Mouse (Mus musculus) heart, adult 11 months (tissue): ENCODE measurements around the gene Anxa11.
A peak's percentile ranks its signal among the peaks of the same experiment; 100 is the strongest.
"Not testable (repeated sequence)": the region's sequence is repeated elsewhere in the genome, so short reads cannot be mapped to it uniquely, and the experiment has no call there.

Experiments
- DNase-seq: peaks from one replicate; pipeline ENCODE4 v3.0.0; 2022

Anxa11 gene

DNA sequence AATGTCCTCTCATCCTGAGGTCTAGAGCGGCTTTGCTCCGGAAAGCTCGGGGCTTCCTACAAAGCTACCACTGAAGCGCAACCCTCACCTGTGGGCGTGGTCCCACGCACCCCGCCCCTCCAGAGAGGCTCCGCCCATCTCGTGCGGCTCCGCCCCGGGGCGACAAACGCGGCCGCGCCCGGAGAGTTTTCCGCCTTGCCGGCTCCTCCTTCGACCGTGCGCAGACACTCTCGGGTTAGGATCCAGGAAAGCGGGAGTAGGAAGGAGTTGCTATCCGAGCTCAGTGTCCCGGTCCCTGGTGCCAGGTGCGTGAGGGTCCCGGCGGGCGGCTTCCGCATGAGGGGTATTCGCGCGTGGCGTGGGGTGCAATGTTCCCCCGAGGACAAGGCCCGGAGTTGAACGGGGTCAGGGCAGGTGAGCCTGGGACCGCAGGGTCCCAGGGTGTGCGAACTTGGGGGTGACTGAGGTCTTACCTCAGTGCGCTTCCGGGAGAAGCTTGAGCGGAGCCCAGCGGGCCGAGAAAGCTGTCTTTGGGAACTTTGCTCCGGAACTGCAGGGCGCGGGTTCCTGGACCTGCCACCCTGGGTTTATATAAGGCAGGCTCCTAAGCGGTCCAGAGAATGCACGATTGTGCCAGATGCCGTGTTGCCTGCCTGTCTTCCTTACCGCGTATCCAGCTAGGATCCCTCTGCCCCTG, at the start of gene Anxa11:
Anxa11 (plus strand) TSS at position 166 of the 697 bp plus-strand sequence.
- peak; percentile 99 for DNase-seq

DNA sequence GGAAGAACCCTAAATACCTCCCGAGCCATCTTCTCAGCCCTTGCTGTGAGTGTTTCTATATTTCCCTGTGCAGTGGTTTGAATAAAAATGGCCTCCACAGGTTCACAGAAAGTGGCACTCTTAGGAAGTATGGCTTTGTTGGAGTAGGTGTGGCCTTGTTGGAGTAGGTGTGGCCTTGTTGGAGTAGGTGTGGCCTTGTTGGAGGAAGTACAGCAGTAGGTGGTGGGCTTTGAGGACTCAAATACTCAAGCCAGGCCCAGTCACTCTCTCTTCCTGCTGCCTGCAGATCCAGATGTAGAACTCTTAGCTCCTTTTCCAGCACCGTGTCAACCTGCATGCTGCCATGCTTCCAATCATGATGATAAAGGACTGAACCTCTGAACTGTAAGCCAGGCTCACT, 47.6 kb upstream of the Anxa11 start:
- DNase-seq = peak; percentile 80

DNA sequence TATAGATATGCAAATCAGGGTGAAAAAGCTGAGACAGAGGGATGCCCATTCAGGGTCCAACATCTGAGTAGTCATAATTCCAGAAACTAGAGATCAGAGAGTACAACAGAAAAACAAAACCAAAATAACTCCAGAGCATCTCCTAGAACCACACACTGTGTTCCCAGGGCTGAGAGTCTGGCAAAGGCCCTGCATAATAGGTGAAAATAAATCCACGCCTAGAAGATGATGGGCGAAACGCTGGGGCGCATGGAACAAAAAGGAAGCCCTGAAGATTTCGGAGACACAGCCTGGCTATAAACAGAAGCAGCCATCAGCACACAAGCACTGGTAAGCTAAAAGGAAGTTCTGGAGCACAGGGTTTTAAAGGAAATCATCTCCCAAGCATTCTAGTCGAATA, 46.9 kb upstream of the Anxa11 start:
- DNase-seq = peak; percentile 85

- peak; percentile 99 for DNase-seq
Measured at GRCm38 (mm10) chr14:25795561-25796174, 46.3 kb upstream of the Anxa11 start.

- DNase-seq = peak; percentile 93
Measured at GRCm38 (mm10) chr14:25796619-25797018, 45.3 kb upstream of the Anxa11 start.

GRCm38 (mm10) chr14:25800166-25800960, 41.6 kb upstream of the Anxa11 start:
- DNase-seq = peak; percentile 99

DNA sequence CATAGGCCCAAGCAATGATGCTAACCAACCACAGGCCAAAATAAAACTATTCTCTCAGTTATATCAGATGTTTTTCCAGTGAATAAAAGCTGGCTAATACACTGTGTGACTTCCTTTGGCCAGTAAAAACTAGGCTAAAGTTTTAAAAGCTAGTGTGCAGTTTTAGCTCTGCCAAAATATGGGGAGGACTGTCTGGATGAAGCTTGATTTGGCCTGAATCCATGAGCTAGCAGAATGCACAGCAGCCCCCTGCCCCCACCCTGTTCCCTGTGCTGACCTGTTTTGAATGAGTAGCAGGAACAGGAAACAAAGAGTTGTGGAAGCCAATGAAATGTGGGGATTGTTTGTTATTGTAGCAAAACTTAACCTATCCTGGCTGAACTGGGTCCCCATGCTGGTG, 39.4 kb upstream of the Anxa11 start:
- peak; percentile 94 for DNase-seq

- no peak for DNase-seq
Measured at GRCm38 (mm10) chr14:25803246-25803809, 38.6 kb upstream of the Anxa11 start.

DNA sequence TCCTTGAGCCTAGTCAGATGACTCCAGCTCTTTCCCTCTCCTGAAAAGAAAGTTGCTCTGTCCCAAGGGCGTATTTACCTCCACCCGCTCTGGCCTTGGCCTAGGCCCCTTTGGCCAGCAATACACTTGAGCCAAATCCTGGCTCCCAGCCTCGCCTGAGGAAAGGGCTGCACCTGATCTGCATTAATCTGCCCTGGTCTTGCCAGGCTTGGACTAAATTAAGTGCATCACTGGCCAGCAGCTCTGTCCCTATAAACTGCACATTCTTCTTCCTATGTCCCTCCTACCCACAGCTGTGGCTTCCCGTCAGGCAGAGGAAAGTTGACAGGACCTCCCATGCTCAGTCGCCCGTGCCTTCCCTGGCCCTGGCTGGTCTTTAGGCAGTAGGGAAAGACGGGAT, 36.1 kb upstream of the Anxa11 start:
- DNase-seq = peak; percentile 97

GRCm38 (mm10) chr14:25806561-25806960, 35.4 kb upstream of the Anxa11 start:
- no peak for DNase-seq

GRCm38 (mm10) chr14:25811026-25811425, 30.9 kb upstream of the Anxa11 start:
- DNase-seq = not testable (repeated sequence)

- DNase-seq = no peak
Measured at GRCm38 (mm10) chr14:25814140-25814539, 27.8 kb upstream of the Anxa11 start.

DNA sequence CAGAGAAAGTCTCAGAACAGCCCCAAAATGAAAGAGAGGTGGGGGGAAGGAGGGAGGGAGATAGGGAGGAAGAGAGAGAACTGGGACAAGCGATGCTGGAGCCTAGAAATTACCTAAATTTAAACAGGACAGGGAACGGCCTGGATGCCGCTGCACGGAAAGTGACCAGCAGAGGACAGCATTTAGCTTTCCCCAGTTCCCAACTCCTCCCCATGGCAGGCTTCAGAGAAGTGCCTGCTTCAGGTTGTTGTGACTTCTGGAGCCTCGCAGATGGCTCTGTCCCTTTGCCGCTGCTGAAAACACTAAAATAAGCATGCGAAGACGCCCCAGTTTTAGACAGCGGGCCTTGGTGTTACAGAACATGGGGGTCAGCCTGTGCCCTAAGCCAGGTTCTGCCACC, 25.5 kb upstream of the Anxa11 start:
- DNase-seq = peak; percentile 92

- no peak for DNase-seq
Measured at GRCm38 (mm10) chr14:25822584-25822983, 19.4 kb upstream of the Anxa11 start.

DNA sequence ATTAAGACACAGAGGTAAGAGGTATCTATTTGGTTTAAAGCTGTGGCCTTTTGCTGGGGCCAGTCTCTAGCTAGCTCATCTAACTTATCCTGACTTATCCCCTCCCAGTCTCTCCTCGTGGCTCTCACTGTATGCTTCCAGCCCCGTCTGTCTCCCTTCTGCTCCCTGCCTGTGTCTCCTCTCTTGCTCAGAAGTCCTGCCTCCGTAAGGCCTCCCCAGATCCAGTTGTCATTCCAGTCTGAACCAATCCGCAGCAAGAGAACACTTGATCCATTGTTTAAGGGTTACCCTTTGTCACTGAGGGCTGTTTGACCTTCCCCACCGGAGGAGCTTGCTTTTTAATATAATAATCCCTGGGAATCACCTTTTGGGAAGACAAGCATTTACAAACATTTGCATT, 17.0 kb upstream of the Anxa11 start:
- DNase-seq = no peak

GRCm38 (mm10) chr14:25825880-25826626, 15.9 kb upstream of the Anxa11 start:
- DNase-seq = no peak

- no peak for DNase-seq
Measured at GRCm38 (mm10) chr14:25826866-25827265, 15.1 kb upstream of the Anxa11 start.

- no peak for DNase-seq
Measured at GRCm38 (mm10) chr14:25831332-25831731, 10.6 kb upstream of the Anxa11 start.

DNA sequence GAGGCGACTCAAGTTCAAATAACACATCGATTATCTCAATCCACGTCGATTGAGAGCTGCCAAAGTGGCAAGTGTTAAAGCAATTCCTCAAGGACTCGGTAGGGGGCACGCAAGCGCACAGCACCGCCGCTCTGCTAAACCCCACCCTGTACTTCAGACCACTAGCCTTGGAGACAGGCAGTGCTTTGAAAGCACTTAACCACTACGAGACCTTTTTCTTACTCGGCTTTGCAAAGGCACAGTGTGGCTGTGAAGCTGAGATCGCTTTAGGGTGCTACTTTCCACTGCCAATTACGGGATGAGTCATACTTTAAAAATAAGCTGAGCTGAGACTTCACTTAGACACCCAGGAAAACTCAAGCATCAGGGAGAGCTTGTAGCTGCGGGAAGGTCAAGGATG, 9.7 kb upstream of the Anxa11 start:
- DNase-seq = peak; percentile 95

DNA sequence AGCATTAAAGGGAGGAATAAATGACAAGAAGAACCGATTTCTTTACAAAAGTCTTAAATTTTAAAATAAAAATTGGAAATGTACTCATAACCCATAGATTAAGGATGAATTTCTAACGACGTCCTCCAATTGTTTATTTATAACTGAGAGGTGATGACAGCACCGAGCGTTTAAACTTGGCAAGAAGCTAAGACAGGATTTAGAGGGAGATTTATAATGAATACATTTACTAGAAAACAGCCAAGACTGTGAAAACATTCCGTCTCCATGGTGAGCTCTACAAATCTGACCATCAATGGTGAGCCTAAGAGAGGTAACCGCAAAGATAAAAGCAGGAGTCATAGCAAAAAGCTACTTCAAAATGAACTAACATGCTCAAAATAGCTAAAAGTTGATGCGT, 3.5 kb upstream of the Anxa11 start:
- no peak for DNase-seq

- no peak for DNase-seq
Measured at GRCm38 (mm10) chr14:25839791-25840190, 2.2 kb upstream of the Anxa11 start.

- DNase-seq = no peak
Measured at GRCm38 (mm10) chr14:25840961-25841360, 995 bp upstream of the Anxa11 start.

DNA sequence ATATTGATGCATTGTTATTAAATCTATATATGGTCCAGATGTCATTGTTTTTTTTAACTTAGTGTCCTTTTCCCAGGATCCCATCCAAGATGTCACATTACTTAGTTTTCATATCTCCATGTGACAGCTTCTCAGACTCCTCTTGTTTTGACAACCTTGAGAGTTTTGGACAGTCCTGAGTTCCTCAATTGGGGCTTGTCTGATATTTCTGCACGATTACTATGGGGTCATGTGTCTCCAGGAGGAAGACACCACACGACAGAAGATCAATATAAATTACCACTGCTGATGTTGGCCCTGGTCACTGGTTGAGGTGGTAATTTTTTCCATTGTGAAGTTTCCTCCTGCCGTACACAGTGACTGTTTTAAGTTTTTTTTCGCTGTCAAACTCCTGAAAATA, 377 bp upstream of the Anxa11 start:
- no peak for DNase-seq
